Mouse (Mus musculus): ENCODE results near the gene Otop2. TPM values are rescaled to one million over a fixed set of nuclear protein-coding genes. Genes with fewer than 3 reads are reported as not detected.

Otop2 gene
- total RNA-seq, 2 experiments from 2014 or later: 1.4 to 2.7 TPM

DNA sequence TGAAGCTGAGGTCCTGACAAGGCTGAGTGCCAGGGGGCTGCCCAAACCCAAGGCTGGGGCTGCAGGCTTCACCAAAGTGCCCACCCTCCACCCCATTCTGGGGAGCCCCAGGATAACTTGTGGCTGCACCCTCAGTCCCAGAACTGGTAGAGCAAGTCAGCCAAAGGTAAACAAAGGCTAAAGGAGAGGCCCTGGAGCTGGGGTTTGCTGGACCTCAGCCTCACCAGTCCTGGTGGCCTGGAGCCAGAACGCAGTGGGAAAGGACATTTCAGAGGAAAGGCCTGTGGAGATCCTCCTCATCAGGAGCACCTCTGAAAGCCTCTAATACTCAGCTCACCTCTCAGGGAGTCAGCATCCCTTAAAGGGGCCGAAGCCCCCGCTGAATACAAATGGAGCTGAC lies 57.2 kb downstream of the Otop2 start:
- no peak for TF ChIP-seq CTCF (IDR thresholded peaks at IDR 0.05)
- DNase-seq (ENCODE audit: extremely low spot score in 1 of 2, low spot score in 2 of 2): no peak
- intact Hi-C loops (cut with DNase I): no loop called here
- Histone ChIP-seq H3K4me3 (no peak overlapping the region), H3K27ac (no peak overlapping the region)

DNA sequence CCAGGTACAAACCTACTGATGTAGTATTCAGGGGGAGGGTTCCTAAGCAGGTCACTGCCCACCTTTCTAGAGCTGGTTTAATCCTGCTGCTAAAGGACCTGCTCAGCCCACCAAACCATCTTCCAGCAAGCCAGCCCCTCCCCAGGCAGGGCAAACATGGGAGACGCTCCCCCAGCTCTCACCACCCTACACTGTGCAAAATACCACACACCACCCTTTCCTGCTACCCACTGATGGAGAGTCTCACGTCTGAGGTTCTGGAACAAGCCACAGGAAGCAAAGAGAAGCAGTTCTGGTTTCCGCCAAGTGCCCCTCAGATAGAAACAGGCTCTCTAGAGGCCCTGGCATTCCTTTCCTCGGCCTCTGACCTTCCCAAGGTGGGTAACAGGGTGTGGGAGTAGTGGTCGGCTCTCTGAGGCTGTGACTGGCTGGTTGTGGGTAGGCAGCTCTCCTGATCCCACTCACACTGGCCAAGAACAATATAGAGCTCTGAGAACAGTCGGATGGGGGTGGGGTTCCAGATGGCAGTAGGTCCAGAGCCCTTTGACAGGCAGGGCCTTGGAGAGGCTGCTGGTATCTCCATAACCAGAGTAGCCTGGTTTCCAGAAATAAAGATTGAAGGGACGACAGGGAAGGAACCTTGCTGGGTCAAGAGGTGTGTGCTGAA lies 59.2 kb downstream of the Otop2 start:
- no peak for TF ChIP-seq CTCF (IDR thresholded peaks at IDR 0.05)
- no peak for DNase-seq (ENCODE audit: extremely low spot score in 1 of 2, low spot score in 2 of 2)
- H3K27ac ChIP-seq: peak overlapping the region; percentile 6

DNA sequence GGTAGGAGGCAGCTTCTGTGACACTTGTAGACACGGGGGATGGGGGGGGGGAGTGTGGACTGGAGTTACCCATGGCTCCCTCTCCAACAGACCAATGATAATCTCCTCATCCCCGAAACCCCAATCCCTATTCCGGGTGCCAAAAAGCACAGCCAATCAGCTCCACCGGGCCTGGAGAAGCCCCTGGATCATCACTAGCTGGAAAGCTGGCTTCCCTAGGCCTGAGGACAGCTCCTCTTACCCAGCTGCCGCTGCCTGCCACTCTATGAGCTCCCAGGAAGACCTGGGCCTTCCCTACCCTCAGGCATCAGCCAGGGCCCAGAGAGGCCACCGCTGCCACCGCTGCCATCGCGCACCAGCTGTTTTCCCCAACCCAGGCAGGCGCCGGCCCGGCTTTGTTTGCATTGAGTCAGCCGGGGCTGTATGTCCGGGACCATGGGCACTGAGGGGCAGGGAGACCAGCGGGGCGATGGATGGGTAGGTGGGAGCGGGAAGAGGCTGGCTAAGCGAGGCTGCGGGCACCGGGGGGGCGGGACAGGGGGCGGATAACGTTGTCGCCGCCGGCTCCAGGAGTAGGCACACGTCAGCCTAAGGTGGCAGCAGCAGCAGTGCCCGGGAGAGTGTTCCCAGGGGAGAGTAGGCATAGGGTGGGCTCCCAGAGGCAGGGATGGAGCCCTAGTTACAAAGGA lies 59.9 kb downstream of the Otop2 start:
- peak; percentile 57 to 59 for DNase-seq (ENCODE audit: extremely low spot score in 1 of 2, low spot score in 2 of 2)
- intact Hi-C loops (cut with DNase I): no loop called here
- TF ChIP-seq CTCF (IDR thresholded peaks at IDR 0.05): no peak
- Histone ChIP-seq H3K4me3 (peak overlapping the region; percentile 86), H3K27ac (peak overlapping the region; percentile 90)

More for the DNA sequence above, 59.2 kb downstream of the Otop2 start:
- peak overlapping the region; percentile 86 for H3K4me3 ChIP-seq
- intact Hi-C loops (cut with DNase I): no loop called here

DNA sequence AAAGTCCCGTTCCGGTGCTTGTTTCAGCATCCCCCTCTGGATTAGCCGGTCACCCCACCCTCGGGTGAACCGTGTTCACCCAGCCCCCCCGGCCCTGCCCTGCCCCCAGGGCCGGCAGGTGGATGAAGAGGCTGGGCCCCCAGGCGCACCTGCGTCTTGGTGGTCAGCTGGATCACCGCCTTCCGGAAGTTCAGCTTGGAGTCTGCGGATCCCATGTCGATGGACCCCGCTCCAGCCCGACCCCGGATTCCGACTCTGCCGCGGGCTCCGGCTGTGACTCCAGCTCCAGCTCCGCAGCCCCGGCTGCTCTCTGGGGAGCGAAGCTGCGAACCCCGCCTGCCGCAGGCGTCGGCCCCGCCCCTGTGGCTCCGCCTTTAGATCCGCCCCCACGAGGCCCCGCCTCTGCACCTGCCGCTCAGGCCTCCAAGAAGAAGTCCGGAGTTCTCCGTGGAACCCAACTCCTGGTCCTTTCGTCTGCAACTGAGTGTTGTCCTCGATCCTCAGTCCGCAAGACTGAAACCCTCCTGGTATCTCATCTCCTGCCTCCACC lies 60.5 kb downstream of the Otop2 start, which contains the start of gene Hid1:
Gene Hid1, minus strand, starts transcription at position 362 of the 550 bp plus-strand sequence.
- Histone ChIP-seq H3K4me3 (peak within 1 kb of the TSS; percentile 86), H3K27ac (peak within 1 kb of the TSS; percentile 90)
- peak; percentile 89 to 90 for DNase-seq (ENCODE audit: extremely low spot score in 1 of 2, low spot score in 2 of 2)
- intact Hi-C loops (cut with DNase I): no loop called here
- TF ChIP-seq CTCF (IDR thresholded peaks at IDR 0.05): no peak

DNA sequence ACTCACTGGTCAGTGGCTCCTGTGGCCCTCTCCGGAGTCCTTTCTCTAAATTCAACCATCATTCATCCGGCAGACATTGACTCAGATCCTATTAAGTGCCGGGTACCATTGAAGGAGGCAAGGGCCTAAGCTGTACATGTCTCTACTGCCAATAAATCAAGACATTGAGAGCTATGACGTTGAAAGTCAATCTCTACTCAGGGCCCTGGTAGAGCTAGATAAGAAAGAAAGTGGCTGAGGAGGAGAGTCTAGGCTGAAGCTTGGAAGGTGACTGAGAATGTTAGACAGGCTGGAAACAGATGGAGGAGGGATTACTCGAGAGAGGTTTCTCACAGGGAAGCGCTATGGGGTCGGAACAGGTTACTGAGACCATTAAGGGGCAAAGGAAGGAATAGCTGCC lies 63.4 kb downstream of the Otop2 start:
- no peak overlapping the region for H3K27ac ChIP-seq
- no peak for TF ChIP-seq CTCF (IDR thresholded peaks at IDR 0.05)
- intact Hi-C loops (cut with DNase I): no loop called here

DNA sequence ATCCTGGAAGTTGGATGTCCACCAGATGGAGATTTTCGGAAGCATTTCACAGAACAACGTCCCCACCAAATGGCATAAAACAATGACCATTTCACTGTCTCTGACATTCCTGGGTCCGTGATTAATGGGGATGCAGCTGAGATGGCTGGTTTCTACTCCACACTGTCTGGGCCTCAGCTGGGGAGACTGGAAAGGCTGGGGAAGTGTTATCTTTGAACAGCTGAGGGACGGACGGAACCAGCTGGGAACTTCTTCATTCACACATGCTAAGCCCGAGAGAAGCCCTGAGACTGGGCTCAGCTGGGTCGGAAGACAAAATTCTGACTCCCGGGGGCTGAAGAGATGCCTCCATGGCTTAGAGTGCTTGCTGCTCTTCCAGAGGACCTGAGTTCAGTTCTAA lies 64.4 kb downstream of the Otop2 start:
- no peak for TF ChIP-seq CTCF (IDR thresholded peaks at IDR 0.05)
- H3K27ac ChIP-seq: no peak overlapping the region
- intact Hi-C loops (cut with DNase I): no loop called here
- no peak overlapping the region for H3K4me3 ChIP-seq
- DNase-seq (ENCODE audit: extremely low spot score in 1 of 2, low spot score in 2 of 2): no peak

More for the DNA sequence above, 63.4 kb downstream of the Otop2 start:
- DNase-seq (ENCODE audit: extremely low spot score in 1 of 2, low spot score in 2 of 2): no peak
- no peak overlapping the region for H3K4me3 ChIP-seq

DNA sequence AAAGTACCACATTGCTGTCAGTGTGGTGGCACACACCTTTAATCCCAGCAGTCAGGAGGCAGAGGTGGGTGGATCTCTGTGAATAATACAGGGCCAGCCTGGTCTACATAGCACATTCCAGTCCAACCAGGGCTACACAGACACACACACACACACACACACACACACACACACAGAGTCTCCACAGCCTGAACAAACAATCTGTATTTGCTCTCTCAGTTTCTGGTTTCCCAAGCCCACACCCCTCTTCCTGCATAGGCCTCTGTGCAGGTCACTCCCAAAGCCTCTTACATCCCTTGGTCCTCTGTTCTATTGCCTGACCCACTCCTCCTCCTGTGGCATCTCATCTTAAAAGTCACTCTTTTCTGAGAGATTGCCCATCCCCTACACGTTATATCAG lies 65.1 kb downstream of the Otop2 start:
- intact Hi-C loops (cut with DNase I): no loop called here
- Histone ChIP-seq H3K27ac (no peak overlapping the region), H3K4me3 (no peak overlapping the region)
- TF ChIP-seq CTCF (IDR thresholded peaks at IDR 0.05): no peak
- DNase-seq (ENCODE audit: extremely low spot score in 1 of 2, low spot score in 2 of 2): no peak

DNA sequence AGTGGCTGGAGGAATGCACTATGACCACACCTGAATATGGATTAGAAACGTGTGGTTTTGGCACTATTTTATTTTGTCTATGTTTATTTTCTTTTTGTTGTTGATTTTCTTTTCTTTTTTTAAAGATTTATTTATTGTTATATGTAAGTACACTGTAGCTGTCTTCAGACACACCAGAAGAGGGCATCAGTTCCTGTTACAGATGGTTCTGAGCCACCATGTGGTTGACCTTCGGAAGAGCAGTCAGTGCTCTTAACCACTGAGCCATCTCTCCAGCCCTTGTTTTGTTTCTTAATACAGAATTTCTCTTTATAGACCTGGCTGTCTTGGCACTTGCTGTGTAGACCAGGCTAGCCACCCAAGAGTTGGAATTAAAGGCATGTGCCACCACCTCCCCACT lies 65.8 kb downstream of the Otop2 start:
- DNase-seq (ENCODE audit: extremely low spot score in 1 of 2, low spot score in 2 of 2): no peak
- TF ChIP-seq CTCF (IDR thresholded peaks at IDR 0.05): peak; percentile 21
- intact Hi-C loops (cut with DNase I): no loop called here
- Histone ChIP-seq H3K4me3 (no peak overlapping the region), H3K27ac (peak overlapping the region; percentile 91; the same call in 1 of the 2 replicates)

DNA sequence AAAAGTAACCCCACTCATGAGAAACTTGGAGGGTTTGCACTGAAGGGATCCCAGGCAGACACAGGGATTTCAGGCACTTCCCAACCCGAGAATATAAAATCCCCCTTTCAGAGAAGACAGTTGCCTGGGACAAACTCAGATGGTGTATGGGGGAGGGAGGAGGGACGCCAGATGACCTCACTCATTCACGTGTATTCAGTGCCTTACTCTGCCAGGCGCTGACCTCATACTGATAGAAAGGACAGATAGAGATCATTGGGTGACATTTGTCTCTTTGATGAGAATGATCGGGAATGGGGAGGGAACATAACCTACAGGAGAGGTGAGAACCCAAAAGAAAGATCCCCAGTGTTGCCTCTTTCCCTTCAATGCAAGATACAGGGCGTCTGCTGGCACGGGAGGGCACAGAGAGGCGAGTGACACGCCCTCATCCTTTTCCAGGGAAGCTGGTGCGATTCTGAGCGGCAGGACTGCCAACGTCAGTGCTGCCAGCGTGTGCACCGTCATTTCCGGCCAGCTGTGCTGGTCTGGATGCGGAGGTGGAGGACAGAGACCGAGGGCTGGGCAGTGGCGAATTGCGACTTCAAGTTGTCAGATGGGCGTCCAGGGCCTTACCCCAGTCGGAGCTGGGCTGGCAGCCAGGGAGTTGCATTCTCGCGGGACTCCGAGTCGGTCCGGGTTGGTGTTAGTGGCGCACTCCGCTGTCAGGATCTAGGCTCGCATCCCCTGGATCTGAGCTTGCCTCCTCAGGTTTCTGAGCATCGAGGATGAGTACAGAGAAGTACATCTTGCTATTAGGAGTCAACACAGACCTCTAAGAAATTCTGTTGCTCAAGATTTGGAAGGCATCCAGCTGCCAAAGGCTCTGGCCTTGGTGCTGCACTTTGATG lies 67.1 kb downstream of the Otop2 start:
- no peak for TF ChIP-seq CTCF (IDR thresholded peaks at IDR 0.05)
- peak overlapping the region; percentile 47 for H3K4me3 ChIP-seq
- intact Hi-C loops (cut with DNase I): no loop called here
- H3K27ac ChIP-seq: peak overlapping the region; percentile 91
- peak; percentile 70 to 74 for DNase-seq (ENCODE audit: extremely low spot score in 1 of 2, low spot score in 2 of 2)

DNA sequence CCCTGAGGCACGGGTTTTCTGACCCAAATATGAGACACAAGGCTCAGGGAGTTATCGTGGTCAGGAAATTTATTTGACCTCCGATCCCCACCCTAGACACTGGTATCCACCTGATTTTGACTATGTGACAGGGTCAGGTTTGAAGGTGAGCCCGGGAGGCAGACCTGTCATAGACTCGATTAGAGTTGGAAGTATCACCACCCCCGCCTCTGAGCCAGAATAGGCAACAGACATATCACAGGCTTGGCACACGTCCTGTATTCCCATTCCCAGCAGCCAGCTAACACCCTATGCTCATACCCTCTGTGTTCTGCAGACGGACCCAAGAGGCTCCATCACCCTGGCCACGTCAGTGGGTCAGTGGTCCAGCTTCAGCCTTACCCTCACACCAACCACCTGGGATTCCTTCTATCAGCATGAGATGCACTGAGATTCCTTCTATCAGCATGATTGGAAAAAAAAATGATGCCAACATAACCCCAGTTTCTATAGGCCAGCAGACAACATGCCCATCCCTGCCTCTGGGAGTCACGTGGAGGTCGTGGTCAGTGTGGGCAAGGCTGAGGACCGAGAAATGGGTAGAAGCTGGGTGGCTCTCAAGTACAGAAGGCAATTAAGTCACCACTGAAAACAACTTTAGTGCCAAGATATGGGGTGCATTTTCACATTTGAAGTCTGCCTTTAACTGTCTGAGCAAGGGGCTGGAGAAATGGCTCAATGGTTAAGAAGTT lies 67.9 kb downstream of the Otop2 start:
- intact Hi-C loops (cut with DNase I): no loop called here
- peak in 1 of 2 experiments; percentile 31 for DNase-seq (ENCODE audit: extremely low spot score in 1 of 2, low spot score in 2 of 2)
- peak overlapping the region; percentile 91 for H3K27ac ChIP-seq
- peak overlapping the region; percentile 47 for H3K4me3 ChIP-seq
- TF ChIP-seq CTCF (IDR thresholded peaks at IDR 0.05): no peak

DNA sequence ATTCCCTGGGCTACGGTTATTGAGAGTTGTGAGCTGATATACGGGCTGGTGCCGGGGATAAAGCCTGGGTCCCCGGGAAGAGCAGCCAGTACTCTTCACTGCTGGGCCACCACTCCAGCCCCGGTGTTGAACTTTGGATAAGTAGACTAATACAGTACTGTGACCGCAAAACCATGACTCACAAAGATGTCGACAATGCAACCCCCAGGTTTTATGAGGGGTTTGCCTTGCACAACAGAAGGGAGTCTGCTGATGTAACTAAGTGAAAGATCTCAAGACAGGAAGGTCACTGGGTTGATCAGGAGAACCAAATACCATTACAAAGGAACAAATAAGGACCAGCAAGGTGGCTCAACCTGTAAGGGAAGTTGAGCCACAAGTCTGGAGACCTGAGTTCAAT lies 69.8 kb downstream of the Otop2 start:
- TF ChIP-seq CTCF (IDR thresholded peaks at IDR 0.05): no peak
- Histone ChIP-seq H3K4me3 (no peak overlapping the region), H3K27ac (no peak overlapping the region)
- DNase-seq (ENCODE audit: extremely low spot score in 1 of 2, low spot score in 2 of 2): no peak
- intact Hi-C loops (cut with DNase I): no loop called here

Measured in left cerebral cortex, adult 2 months (tissue).